Mouse (Mus musculus) frontal cortex, adult 2 months (tissue): ENCODE results near the gene Csrnp1. TPM values are rescaled to one million over a fixed set of nuclear protein-coding genes. Genes with fewer than 3 reads are reported as not detected.
A peak's percentile ranks its signal among the peaks of the same experiment; 100 is the strongest.

Experiments
- DNase-seq, 2 experiments: peaks; one replicate each; pipeline ENCODE4 v3.0.0; 2022; ENCODE audit warnings: low spot score in 1 of 2; ENCODE audit errors: extremely low spot score in 1 of 2
- polyA plus RNA-seq: library from polyadenylated mRNA; depleted of rRNA; stranded (reverse); fragments of >200 nt; gene quantifications from 2 replicates; pipeline ENCODE4 v1.2.3, GENCODE M21; 2012

Gene Csrnp1
- polyA plus RNA-seq, 1 experiment: 11.2 TPM

- no peak for DNase-seq
These were observed 21.5 kb upstream of the Csrnp1 start for GRCm38 (mm10) chr9:120005936-120006335.

GRCm38 (mm10) chr9:120002893-120003292 is 18.4 kb upstream of the Csrnp1 start:
- DNase-seq: no peak

- DNase-seq: peak in 1 of 2 experiments; percentile 87
These were observed 17.7 kb upstream of the Csrnp1 start for GRCm38 (mm10) chr9:120001945-120002725.

GRCm38 (mm10) chr9:120000761-120001160 is 16.3 kb upstream of the Csrnp1 start:
- no peak for DNase-seq

- no peak for DNase-seq
These were observed 15.2 kb upstream of the Csrnp1 start for GRCm38 (mm10) chr9:119999636-120000035.

DNA sequence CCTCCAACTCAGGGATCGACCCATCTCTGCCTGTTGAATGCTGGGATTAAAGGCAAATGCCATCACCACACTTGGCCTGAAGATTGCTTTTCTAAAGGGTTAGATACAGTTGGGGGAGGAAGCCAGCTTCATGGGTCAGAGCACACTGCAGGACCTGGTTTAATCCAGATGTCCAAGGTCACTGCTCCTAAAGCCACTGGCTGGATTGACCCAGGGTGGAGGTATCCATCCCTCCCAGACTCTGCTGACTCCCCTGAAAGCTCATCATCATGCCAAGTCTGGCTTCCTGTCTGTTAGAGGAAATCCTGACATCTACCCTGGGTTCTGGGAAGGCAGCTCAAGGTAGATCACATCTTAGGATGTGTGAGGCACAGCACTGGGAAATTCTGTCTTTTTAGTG is 14.3 kb upstream of the Csrnp1 start:
- no peak for DNase-seq

GRCm38 (mm10) chr9:119996080-119996479 is 11.6 kb upstream of the Csrnp1 start:
- no peak for DNase-seq

GRCm38 (mm10) chr9:119994207-119994606 is 9.7 kb upstream of the Csrnp1 start:
- DNase-seq: no peak

DNA sequence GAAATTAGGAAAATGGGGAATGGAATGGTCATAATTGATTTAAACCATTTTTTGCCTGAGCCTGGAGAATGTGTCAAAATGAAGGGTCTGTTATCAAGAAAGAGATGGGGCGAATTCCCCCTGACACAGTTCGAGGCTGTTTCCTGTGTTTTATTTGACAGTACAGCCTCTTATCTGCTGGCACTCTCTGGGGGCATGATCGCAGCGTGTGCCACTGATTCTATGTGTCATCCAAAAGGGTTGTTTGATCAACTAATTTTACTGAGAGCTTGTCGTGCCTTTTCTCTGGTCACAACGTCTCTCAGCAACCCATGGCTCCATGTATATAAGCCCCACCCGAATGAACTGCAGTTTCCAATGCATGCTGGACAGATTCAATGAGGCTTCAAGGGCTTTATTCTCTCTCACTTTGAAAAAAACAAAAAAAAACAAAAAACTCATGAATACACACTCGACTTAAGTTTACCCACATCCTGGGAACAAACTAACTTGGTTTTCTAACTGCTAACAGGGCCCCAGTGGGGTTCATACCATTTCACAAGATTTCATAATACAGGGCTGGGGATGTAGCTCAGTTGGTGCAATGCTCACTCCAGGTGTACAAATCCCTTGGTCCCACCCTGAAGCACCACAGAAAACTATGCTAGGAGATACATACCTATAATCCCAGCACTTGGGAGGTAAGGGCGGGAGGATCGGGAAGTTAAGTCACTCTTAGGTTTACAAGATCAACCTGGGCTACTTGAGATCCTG is 8.8 kb upstream of the Csrnp1 start:
- no peak for DNase-seq

GRCm38 (mm10) chr9:119991310-119991709 is 6.9 kb upstream of the Csrnp1 start:
- DNase-seq: no peak

- no peak for DNase-seq
These were observed 3.8 kb upstream of the Csrnp1 start for GRCm38 (mm10) chr9:119988304-119988703.

DNA sequence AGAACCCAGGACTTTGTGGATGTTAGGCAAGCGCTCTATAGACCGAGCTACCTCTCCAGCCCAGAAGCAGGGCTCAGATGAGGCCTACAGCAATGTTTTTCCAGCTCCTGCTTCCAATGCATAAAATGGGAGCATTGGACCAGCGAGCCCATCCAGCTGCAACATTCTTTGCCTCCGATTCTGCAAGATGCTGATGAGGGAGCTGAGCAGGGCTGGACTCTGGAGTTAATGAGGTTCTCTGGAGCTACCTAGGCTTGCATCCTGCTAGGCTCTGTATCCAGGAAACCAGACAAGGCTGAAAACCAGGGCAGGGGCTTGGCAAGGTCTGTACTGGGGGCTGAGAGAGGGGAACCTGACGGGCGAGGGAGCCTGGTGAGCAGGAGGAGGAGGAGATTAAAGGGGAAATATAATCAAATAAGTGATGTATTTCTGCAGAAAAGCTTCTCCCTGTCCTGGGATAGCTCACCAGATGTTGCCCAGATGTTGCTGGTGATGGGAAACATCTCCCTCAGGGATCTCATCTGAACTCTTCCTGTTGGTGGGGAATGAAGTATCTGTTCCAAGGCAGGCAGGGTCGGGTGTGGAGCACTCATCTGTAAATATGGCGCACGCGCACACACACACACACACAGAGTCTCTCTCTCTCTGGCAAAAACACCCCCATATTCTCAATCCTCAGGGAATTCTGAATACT is 1.6 kb upstream of the Csrnp1 start:
- no peak for DNase-seq

DNA sequence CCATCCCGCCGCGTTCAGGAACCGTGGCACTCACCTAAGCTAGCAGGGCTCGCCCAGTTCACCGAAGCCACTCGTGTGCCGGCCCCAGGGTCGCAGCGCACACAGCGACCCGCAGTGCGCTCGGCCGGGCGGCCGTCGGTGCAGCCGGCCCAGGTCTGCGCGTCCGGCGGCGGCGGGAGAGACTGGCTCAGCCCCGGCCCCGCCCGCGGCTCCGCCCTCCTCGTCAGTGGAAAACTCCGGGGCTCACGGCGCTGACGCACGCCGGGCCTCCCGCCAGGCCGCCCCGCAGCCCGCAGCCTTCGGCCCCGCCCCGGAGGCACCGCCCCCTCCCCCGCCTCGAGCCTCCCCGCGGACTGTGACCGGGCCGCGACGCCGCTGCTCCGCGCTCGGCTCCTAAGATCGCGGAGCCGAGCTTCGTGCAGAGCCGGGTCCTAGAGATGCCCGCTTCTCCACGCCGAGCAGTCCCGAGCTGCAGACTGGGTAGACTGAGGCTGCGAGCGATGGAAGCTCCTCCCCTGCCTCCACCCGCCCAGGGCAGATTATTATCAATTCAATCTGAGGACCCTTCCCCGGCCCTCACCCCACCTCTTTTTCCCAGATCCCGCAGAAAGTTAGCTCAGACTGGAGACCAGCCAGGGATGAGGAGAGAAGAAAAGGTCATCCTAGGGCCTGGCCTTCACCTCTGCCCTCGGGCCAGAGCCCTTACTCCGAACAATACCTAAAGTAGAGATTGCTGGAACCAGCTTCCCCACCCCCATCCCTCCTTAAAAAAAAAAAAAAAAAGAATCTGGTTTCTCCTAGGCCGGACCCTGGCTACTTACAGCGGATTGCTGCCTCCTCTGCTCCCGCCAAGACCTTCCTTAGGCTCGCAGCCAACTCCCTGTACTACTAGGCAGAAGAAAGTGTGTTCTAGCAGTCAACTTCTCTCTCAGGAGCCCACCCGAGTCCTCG is 598 bp downstream of the Csrnp1 start:
- peak in 1 of 2 experiments; percentile 88 for DNase-seq

DNA sequence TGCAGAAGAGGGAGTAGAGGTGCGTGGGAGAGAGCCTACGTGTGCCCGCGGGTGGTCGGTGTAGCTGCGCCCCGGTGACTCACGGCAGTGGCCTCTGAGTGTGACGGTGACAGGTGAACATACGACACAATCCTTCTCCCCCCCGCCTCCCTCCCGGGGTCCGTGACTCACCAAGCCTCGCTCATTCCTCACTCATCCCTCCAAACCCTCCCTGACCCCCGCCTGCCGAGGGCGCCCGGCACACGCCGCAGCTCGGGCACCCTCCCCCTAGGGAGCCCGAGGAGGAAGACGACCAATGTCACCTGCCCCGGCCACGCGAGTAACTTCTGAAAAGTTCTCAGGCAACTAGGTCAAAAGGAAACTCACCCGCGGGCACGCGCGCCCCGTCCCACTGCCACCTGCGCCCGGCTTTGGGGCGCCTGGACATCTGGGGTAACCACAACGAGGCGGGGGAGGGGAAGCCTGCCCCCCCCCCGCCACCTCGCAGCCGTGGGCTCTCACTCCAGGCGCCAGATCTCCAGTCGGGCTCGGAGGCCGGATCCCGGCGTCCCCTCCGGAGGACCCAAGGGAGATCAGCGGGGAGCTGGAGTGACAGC is 1.4 kb downstream of the Csrnp1 start:
- DNase-seq: no peak

- DNase-seq: peak in 1 of 2 experiments; percentile 58
These were observed 2.1 kb downstream of the Csrnp1 start for GRCm38 (mm10) chr9:119982241-119982811.

- peak in 1 of 2 experiments; percentile 66 for DNase-seq
These were observed 3.0 kb downstream of the Csrnp1 start for GRCm38 (mm10) chr9:119981183-119982179.

- DNase-seq: no peak
These were observed 3.7 kb downstream of the Csrnp1 start for GRCm38 (mm10) chr9:119980770-119981182.

DNA sequence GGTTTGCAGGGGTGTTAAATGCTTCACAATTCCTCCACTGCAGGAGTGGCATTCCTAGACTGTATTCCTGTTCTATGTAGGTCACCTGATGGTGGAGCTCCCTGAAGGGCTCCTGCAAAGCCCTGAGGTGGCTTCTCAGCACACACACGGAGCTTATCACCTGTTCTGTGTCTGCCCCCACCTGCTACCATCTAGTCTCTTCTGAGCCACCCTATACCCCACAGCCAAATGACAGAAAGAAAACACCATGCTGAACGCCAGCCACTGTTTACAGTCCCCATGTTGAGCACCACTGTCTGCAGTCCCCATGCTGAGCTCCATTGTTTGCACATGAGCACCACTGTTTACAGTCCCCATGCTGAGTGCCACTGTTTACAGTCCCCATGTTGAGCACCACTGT is 4.7 kb downstream of the Csrnp1 start:
- DNase-seq: no peak
